Mouse (Mus musculus) small intestine, adult 2 months (tissue): ENCODE measurements around the gene Hoxa9.

Experiments
- CTCF ChIP-seq: fragments of 200-500 bp; IDR thresholded peaks from 2 replicates; pipeline ENCODE4 v1.5.1; 2012; ENCODE audit warnings: low read depth, mild to moderate bottlenecking, control low read depth, inconsistent platforms, low read length, moderate library complexity, mixed read lengths; ENCODE audit not compliant: insufficient replicate concordance, insufficient read length; ENCODE audit errors: extremely low read depth
- POLR2A ChIP-seq: fragments of 200-500 bp; IDR thresholded peaks from 2 replicates; pipeline ENCODE4 v1.6.1; 2012; ENCODE audit warnings: low read depth, mild to moderate bottlenecking, control low read depth, inconsistent platforms, low read length, moderate library complexity

- TF ChIP-seq POLR2A (no peak), CTCF (peak; percentile 79)
Measured at GRCm38 (mm10) chr6:52204050-52204752, 26.7 kb downstream of the Hoxa9 start, which contains the start of gene Hoxa5.
